Mouse (Mus musculus) T-helper 2 cell (primary cell): ENCODE measurements around the gene Zfp69.

Experiments used
- in situ Hi-C: fragments of 300-600 bp; cut with MboI, MseI; formaldehyde crosslinking; loops from one replicate; pipeline ENCODE4 v1.15.1; 2025; ENCODE audit warnings: high pct_unique_total_duplicates

The Zfp69 gene

DNA sequence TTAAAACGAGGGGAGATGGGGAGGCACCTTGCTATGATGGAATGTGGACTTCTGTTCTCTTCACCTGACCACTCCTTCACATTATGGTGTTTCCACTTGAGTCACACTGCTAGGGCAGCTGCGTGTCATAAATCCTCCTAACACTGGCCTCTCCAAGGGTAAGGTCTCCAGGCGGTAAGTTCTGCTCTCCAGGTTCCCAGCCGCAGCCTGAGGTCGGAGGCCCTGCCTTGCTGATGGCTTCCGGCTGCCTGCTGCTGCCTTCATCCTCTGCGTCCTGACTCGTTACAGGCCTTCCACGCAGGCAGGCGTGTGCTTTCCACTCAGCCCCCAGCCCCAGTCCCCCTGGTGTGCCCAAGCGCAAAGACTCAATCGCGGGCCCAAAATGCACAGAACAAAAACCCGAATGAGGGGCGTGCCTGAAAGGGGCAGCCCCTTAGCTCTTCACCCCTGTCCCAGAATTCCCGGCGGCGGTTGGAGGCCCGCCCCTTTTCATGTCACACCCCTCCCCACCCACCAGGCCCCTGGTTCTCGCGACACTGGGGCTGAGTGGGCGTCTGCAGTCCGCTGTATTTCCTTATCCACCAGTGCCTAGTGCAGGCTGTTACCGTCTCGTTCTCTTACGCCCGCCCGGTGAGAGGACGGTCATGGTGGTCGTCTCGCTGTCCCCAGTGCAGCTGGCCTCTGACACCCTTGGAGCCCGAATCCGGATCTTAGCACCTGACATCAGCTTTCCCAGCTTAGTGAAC is 26.8 kb downstream of the Zfp69 start, which contains the start of gene Exo5:
Gene Exo5, minus strand, starts transcription at position 464 of the 746 bp plus-strand sequence.
- in situ Hi-C loops: no loop called here

DNA sequence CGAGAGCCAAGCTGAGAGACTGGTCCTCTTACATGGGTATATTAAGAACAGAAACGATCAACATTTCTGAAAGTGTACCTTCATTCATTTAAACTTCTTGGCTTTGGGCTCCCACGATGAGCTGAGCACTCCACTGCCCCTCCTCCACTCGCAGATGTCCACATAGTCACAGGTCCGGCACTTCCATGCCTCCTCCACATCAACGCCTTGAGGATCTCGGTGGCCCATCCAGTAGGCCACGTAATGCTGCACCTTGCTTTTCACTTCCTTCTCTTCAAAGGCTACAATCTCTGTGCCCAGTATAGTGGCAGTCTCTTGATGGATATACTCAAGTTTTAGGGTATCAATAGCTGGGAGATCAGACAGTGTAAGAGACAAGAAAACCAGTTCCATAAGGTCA is 30.0 kb downstream of the Zfp69 start:
- in situ Hi-C loops: no loop called here

DNA sequence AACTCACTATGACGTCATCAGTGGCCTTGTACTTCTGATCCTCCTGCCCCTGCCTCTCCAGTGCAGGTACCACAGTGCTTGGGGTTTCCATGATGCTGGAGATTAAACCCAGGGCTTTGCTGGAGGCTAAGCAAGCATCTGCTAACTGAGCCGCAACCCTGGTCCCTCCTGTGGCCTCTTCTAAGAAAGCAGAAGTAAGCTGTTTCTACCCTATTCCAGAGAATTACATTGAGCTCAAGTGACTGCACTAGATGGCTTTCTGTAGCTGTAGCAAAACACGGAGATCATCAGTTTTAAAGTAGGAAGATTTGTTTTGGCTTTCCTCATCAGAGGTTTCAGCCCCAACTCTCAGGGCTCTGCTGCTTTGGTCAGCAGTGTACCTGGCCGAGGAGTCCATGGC is 37.0 kb downstream of the Zfp69 start:
- in situ Hi-C loops: loop anchor here (10.0 kb wide), 1 partner anchor 230 kb away; no protein-coding TSS in a partner anchor

DNA sequence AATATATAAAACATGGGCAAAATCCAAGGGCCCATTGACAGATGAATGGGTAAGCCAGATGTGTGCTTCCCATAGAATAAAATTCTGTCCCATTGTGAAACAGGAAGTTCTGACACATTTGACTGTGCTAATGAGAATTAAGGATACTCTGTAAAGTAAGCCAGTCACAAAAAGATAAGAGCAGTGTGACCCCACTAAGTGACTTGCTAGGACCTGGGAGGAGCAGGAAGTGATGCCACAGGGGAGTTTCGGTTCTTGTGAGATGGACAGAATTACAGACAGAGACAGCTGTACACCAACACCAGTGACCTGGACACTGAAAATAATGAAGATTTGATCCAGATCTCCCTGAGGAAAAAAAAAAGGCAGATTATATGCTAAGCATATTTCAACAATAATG is 37.6 kb downstream of the Zfp69 start:
- in situ Hi-C loops: loop anchor here (10.0 kb wide), 1 partner anchor 229 kb away; no protein-coding TSS in a partner anchor

DNA sequence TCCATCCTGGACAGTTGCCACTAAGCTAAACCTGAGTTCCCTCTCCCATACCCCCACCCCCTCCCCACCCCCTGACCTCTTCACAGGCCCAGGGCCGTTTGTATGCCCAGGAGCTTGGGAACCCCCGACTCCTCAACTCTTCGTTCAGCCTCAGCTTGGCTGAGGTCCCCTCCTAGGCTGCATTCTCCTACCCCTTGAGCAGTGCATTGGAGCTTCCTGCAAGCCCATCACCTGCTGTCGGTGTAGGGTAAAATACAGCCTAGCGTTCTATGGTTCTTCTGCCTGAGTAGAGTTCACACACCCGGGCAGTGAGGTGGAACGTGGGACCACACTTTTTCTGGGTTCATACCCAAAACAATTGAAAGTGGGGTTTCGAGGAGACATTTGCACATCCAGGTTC is 38.1 kb downstream of the Zfp69 start:
- in situ Hi-C loops: loop anchor here (10.0 kb wide), 1 partner anchor 229 kb away; no protein-coding TSS in a partner anchor

DNA sequence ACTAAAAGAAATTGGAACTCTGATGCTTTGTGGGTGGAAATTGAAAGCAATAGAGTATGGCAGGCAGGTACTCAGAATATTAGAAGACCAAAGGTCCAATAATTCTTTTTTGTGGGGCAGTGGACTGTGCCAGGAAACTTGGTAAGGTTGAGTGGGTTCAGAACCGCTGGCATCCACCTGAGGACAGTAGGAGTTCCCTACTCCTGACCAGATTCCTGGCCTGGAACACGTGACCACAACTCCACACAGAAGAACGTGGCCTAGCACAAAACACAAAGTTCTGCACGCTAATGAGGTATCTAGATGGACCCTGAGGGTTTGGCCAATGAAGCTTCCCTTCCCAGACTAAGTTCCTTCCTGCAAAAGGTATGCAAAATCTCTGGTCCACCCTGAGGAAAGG is 38.6 kb downstream of the Zfp69 start:
- in situ Hi-C loops: loop anchor here (10.0 kb wide), 1 partner anchor 228 kb away; no protein-coding TSS in a partner anchor

DNA sequence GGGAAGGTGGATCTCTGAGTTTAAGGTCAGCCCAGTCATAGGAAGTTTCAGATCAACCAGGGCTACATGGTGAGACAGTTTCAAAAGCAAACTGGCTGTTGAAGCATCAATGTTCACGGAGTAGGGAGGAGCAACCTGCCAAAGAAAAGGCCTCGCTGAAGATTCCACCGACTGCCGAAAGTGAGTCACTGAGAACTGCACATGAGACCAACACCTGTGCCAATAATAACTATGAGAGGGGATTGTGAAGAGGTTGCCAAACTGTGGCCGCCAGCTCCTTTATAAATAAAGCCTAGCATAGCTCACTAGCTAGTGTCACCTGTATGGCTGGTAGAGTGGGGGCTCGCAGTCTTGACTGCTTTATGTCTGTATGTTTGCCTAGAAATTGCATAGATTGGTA is 40.4 kb downstream of the Zfp69 start:
- in situ Hi-C loops: loop anchor here (10.0 kb wide), 1 partner anchor 226 kb away; no protein-coding TSS in a partner anchor

DNA sequence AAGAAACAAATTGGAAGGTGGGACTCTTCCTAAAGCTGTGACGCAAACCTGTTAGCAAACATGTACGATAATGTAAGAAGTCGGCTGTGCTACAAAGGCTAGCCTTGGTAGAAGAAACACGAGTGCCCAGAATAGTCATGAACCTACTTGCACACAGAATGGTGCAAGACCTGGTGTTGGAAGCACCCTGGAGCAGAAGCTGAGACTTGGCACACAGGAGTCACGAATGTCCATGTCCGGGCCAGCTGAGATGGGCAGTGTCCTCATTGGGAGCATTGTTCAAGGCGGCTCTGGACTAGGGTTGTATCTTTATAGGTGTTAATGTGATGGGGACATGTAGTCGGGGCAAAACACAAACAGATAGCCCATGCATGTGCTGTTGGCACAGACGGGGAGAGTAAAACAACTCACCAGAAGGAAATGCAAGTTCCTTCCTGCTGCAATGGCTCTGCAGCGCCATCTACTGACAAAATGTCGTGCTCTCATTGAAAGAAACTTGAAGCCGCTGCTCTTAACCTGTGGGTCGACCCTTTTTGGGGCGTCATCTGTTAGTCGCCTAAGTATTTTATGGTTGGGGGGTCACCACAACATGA is 41.8 kb downstream of the Zfp69 start:
- in situ Hi-C loops: loop anchor here (10.0 kb wide), 1 partner anchor 225 kb away; no protein-coding TSS in a partner anchor

DNA sequence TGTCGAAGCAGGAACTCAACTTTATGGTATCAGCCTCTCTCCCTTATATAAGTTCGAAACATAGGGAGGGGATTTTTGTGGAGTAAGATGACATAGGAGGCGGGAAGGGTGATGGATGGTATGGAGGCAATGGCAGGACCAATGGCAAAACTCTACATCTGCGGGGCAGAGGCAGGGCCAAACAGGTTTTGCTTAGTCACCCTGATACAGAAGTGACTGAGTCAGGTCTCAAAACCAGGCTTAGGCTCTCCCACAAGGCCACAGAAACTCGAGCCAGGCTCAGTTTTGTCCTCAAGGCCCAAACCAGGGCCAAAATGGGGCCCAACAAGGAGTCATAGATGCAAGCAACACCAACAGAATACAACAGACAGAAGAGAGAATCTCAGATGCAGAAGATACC is 45.9 kb downstream of the Zfp69 start:
- in situ Hi-C loops: no loop called here

DNA sequence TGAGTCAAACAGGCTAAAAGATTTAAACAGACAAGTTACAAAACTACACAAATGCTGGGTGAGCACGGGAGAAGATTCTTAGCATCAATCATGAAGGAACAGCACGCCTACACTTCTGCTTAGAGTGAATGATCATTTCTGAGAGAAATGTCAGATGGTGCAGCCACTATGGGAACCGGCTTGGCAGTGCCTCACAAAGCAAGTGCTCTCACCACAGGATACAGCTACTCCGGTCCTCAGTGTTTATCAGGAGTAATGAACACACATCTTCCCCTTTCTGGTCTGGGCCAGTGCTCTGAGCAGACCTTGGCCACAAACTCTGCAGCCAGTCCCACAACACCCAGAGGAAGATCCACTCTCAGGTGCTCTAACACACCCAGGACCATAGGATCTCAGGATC is 47.0 kb downstream of the Zfp69 start:
- in situ Hi-C loops: no loop called here

DNA sequence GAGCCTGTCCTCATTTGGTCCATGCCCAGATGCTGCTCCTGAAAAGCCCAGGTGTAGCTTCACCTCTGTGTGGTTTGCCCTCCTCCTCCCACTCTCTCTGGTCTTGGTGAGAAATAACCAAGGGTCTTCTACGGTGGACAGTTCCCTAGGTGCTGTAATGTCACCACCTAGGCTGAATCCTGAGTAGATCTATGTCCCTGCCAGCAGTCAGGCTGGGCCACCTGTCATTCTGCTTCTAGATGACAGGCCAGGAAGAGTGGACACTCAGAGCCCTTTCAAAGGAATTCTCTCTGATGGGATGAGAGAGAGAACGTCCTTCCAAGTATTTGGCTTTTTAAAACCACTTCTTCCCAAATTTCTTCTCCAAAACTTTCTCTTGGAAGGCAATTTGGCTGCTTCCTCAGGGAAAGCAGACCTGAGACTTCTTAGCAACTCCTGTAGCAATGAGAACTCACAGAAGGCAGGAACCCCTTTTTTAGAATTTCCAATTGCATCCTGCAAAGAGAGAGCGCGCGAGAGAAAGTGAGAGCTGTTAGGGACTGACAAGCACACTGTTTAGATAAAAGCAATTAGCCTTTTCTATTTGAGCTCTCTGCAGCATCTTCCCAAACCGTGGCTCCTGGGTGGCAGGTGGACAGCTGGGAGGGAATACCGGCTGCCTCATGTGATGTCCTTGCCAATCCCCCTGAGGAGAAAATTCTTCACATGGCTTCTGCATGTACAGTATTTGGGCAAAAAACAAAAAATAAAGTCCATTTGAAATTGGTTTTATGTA is 55.5 kb downstream of the Zfp69 start:
- in situ Hi-C loops: no loop called here

DNA sequence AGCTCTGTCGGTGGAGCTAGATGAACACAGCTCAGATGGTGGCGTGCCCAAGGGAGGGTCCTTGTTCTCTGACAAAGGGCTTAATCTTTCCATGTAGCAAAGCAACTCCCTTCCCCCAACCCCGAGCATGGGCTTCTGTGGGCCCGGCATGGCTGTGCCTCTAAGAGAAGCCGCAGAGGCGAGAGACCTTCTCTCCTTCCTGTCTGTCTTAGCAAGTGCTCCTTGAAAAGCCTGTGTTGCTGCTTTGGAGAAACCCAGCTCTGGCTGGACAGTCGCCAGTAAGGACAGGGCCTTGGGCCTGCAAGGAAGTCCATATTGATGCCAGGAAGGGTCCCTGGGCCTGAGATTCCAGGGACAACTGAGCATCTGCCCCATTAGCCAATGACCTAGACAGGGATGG is 56.3 kb downstream of the Zfp69 start:
- in situ Hi-C loops: no loop called here

DNA sequence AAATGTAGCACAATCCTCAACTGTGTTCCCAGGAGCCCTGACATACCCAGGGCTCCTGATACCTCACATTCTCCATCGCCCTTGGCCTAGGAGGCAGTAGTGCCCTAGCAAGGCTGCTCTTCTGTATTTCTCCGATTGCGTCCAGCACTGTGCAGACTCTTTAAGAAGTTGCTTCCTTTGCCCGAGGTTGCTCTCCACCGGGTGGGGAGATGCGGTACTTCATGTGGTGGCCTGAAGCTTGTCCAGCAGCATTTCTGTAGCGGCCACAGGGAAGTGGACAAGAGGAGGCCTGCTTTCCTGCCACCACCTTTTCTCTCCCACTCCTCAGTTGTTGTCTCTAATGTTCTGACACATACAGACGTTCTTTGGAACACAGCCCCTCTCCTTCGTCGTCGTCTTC is 56.9 kb downstream of the Zfp69 start:
- in situ Hi-C loops: no loop called here

DNA sequence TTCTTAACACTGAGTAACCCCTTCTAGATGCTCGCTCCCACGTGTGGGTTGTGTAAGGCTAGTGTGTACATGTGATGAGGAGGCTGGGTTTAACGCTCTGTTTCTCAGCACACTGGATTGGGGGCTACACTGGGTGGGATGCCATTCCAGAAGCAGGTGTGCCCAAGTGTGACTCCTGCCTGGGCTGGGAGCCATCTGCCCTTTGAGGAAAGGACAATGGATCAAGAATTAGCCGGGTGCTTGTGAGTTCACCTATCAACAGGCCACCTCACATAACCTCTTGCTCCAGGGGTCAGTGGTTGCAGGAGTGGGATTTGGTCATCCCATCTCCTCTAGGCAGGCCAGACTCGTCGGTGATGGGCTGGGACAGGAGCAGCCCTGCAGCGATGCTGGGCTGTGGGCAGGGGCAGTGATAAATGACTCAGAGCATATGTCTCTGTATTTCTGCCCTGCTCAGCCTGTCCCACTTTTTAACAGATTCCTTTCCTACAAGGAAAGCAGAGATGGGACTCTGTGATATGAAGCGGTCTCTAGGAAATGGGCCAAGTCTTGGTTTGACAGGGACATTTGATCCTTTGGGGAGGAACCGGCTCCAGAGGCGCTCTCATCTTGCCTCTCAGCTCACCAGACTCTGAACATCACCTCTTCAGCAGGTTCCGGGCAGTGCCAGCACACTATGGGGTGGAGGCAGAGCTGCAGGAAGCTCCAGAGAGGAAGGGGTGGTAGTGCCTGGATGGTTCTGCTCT is 57.7 kb downstream of the Zfp69 start:
- in situ Hi-C loops: no loop called here

DNA sequence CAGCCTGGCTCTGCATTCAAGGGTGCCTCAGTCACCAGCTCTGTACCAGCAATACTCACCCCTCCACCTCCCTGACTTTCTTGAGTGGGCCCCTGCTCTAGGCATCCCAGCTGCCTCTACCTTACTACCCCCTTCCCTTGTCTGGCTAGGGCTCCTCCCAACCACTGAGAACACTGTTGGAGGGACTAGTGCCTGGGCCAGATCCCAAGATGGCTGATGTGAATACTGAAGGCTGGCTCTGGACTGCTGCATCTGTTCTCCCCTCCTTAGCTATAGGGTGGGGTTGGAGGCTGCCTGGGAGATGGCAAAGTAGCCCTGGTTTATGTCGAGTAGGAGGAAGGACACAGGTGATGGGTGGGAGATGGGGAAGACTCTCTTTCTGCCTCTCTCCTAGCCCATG is 59.0 kb downstream of the Zfp69 start:
- in situ Hi-C loops: no loop called here

DNA sequence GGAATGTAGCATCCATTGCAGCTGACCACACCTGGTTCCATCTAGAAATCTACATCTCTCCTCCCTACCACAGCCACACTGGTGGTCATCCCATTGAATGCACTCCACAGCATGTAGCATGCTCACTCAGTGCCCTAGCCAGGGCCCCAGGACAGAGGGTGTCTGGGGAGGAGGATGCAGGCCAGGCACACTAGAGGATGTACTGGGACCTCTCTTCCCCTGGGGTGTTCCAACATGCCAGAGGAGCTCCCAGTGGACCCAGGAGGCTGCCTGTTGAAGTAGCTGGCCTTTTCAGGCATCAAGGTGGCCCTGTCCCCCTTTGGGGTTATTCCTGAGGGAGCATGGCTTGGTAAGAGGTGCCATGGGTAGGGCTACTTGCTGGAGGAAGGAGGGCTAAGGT is 59.5 kb downstream of the Zfp69 start:
- in situ Hi-C loops: no loop called here

DNA sequence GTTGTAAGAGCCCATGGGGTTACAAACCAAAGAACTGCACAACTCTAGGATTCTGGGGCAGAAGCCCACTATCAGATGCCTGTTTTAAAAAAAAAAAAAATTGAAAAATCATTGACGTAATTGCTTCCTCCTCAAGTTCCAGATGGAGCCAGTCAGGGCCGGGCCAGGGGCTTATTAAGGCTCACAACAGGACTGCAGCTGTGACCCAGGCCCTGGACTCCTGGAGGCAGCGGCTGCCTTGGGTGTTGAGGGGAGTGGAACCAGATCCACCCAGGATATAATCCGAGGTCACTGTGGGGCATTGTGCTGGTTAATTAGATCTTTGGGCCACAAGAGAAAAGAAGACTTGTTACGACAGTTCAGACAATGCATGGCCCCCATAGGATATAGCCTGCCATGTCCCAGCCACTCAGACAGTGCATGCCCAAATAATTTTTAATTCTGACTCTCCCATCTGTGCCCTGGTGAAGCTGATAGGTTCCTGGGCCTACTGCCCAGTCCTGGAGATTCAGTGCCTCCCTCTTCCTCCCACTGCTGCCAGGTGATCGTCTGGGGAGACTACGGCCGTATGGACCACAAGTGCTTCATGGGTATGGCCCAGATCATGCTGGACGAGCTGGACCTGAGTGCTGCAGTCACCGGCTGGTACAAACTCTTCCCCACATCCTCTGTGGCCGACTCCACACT is 60.6 kb downstream of the Zfp69 start:
- in situ Hi-C loops: no loop called here

DNA sequence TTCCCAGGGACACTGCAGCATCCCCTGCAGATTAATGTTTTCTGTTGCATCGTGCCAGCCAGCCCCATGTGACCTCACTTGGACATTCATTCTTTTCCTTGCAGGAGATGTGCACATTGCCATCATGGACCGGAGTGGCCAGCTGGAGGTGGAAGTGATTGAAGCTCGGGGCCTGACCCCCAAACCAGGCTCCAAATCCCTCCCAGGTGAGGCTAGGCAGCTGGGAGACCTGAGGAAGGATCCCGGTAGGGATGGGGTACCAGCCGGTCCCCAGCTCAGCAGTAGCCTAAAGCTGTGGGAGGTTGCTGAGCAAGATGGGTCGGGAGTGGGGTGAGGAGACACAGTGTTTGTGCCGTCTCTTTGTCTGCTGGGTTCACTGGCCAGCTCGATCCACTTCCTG is 62.6 kb downstream of the Zfp69 start:
- in situ Hi-C loops: loop anchor here (10.0 kb wide), 1 partner anchor 294 kb away; no protein-coding TSS in a partner anchor

DNA sequence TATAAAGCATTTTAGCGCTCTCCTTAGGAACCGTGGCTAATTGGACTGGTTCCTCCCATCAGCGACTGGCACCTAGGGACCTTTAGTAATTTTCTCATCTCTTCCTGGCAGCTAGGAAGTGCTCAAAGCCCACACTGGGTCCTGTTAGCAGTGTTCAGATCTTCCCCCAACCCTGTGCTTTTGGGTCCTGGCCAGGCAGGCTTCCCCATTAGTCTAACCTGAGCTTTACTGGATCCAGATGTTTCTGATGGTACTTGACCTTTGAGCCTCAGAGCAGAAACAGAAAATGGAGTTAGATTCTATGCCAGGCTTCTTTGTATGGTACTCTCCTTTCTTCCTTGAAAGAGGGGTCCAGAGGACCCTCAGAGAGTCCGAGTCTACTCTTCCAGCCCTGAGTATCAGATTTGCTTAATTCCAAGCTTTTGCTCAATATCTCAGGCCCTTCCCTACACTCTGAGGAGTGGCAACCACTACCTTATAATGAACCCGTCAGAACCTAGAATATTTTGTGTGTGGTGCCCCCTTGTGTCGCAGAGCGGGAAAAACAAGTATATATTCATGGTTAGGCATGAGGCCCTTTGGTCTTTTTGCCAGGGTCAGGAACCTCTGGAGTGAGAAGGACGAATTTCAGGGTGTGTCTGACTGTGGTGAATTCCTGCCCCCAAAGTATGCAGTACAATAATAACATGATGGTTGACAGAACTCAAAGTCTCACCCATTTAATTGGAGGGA is 64.0 kb downstream of the Zfp69 start:
- in situ Hi-C loops: loop anchor here (10.0 kb wide), 1 partner anchor 293 kb away; no protein-coding TSS in a partner anchor

DNA sequence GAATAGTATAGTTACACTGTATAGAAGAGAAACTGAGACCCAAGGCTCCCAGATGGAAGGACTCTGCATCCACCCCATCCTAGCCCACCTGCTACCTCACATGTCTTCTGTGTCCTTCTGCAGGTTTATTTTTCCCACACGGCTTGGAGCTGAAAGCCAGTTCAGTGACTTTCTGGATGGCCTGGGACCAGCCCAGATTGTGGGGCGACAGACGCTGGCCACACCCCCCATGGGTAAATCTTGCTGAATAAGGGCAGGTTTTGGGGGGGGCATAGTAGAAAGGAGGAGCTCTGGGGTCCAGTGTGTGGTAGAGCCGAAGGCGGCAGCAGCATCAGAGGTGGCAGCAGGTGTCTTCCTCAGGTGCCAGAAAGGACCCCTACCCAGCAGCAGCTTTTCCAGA is 64.7 kb downstream of the Zfp69 start:
- in situ Hi-C loops: loop anchor here (10.0 kb wide), 1 partner anchor 292 kb away; no protein-coding TSS in a partner anchor
